Mouse (Mus musculus) heart, embryonic 10.5 days (tissue): ENCODE results near the gene Cnpy4. TPM values are rescaled to one million over a fixed set of nuclear protein-coding genes. Genes with fewer than 3 reads are reported as not detected.

ENCODE experiments used
- DNase-seq: peaks from one replicate; pipeline ENCODE4 v3.0.0-alpha.2; 2017; ENCODE audit warnings: low spot score
- H3K27ac ChIP-seq: fragments of 300-500 bp; sonication (generic); 2 replicates; pipeline ENCODE4 v1.5.1; 2016; ENCODE audit warnings: mild to moderate bottlenecking
- H3K27me3 ChIP-seq: fragments of 300-500 bp; sonication (generic); 2 replicates; pipeline ENCODE4 v1.6.1; 2016; ENCODE audit warnings: mild to moderate bottlenecking; ENCODE audit not compliant: poor library complexity, insufficient read depth, severe bottlenecking
- H3K36me3 ChIP-seq: fragments of 300-500 bp; sonication (generic); 2 replicates; pipeline ENCODE4 v1.6.1; 2016; ENCODE audit warnings: mild to moderate bottlenecking, moderate library complexity
- H3K4me1 ChIP-seq: fragments of 300-500 bp; sonication (generic); 2 replicates; pipeline ENCODE4 v1.6.1; 2016; ENCODE audit warnings: mild to moderate bottlenecking
- H3K4me3 ChIP-seq: fragments of 300-500 bp; sonication (generic); 2 replicates; pipeline ENCODE4 v1.5.1; 2016; ENCODE audit warnings: mild to moderate bottlenecking, moderate library complexity
- H3K9me3 ChIP-seq: fragments of 300-500 bp; sonication (generic); 2 replicates; pipeline ENCODE4 v1.6.1; 2016; ENCODE audit warnings: mild to moderate bottlenecking, moderate library complexity
- WGBS: fragments of 180-500 bp; shearing (Covaris S2); methylation state at CpG from one replicate; pipeline ENCODE4 v1.1.7; 2016; 5-methylcytosine and 5-hydroxymethylcytosine counted together
- polyA plus RNA-seq: library from polyadenylated mRNA; unstranded; fragments of >200 nt; fragmentation: Nextera tagmentation; extraction: Ambion mirVana; gene quantifications from 2 replicates; pipeline ENCODE4 v1.2.1, GENCODE M21; 2016

Gene Cnpy4
- 31.6 and 46.9 TPM in 2 replicates for polyA plus RNA-seq

GRCm38 (mm10) chr5:138186950-138187638 lies at the start of gene Cnpy4, which contains the start of gene Taf6:
TSS of gene Cnpy4 (plus strand) at chr5:138187485.
TSS of gene Taf6 (minus strand) at chr5:138187451.
- WGBS, result under 1% methylated on average over 31 of the region's 31 CpGs
- peak; percentile 91 for DNase-seq
- Histone ChIP-seq H3K36me3 (peaks cover 46% of the 10 kb centered on the region), H3K27ac (peak within 1 kb of the TSS; percentile 93), H3K4me1 (peaks cover 12% of the 10 kb centered on the region; the same call in 1 of the 2 replicates), H3K9me3 (no peaks in the 10 kb centered on the region), H3K27me3 (no peaks in the 10 kb centered on the region), H3K4me3 (peak within 1 kb of the TSS; percentile 73)

GRCm38 (mm10) chr5:138137935-138138549 lies 49.2 kb upstream of the Cnpy4 start:
- H3K36me3 ChIP-seq, result peaks cover 32% of the 10 kb centered on the region
- no peaks in the 10 kb centered on the region for H3K9me3 ChIP-seq
- no peaks in the 10 kb centered on the region for H3K4me1 ChIP-seq
- no peak overlapping the region for H3K27ac ChIP-seq
- H3K4me3 ChIP-seq, result no peak overlapping the region
- 60% methylated on average over 8 of the region's 8 CpGs for WGBS
- no peak for DNase-seq
- no peaks in the 10 kb centered on the region for H3K27me3 ChIP-seq

- peaks cover 32% of the 10 kb centered on the region for H3K36me3 ChIP-seq
- no peak overlapping the region for H3K4me3 ChIP-seq
- no peaks in the 10 kb centered on the region for H3K27me3 ChIP-seq
- no peak overlapping the region for H3K27ac ChIP-seq
- no peaks in the 10 kb centered on the region for H3K9me3 ChIP-seq
- no peaks in the 10 kb centered on the region for H3K4me1 ChIP-seq
- WGBS, result 81% methylated on average over 4 of the region's 4 CpGs
- no peak for DNase-seq
Measured at GRCm38 (mm10) chr5:138138585-138138984, 48.7 kb upstream of the Cnpy4 start.

- DNase-seq, result no peak
- Histone ChIP-seq H3K4me1 (no peaks in the 10 kb centered on the region), H3K27me3 (no peaks in the 10 kb centered on the region), H3K4me3 (peak overlapping the region; percentile 83), H3K36me3 (peaks cover 30% of the 10 kb centered on the region), H3K27ac (peak overlapping the region; percentile 96; the same call in 1 of the 2 replicates), H3K9me3 (no peaks in the 10 kb centered on the region)
- 76% methylated on average over 3 of the region's 3 CpGs for WGBS
Measured at GRCm38 (mm10) chr5:138154390-138154789, 32.9 kb upstream of the Cnpy4 start.

GRCm38 (mm10) chr5:138155443-138155976 lies 31.8 kb upstream of the Cnpy4 start, which contains the start of gene Zfp113:
TSS of gene Zfp113 (minus strand) at chr5:138155744.
- Histone ChIP-seq H3K27ac (peak within 1 kb of the TSS; percentile 96), H3K27me3 (no peaks in the 10 kb centered on the region), H3K36me3 (peaks cover 25% of the 10 kb centered on the region), H3K4me3 (peak within 1 kb of the TSS; percentile 83), H3K9me3 (no peaks in the 10 kb centered on the region), H3K4me1 (no peaks in the 10 kb centered on the region)
- WGBS, result under 1% methylated on average over 31 of the region's 31 CpGs
- peak; percentile 96 for DNase-seq

GRCm38 (mm10) chr5:138160224-138160762 lies 27.0 kb upstream of the Cnpy4 start:
- Histone ChIP-seq H3K27me3 (no peaks in the 10 kb centered on the region), H3K4me1 (peaks cover 7% of the 10 kb centered on the region), H3K4me3 (peak overlapping the region; percentile 76), H3K9me3 (no peaks in the 10 kb centered on the region), H3K36me3 (peaks cover 31% of the 10 kb centered on the region), H3K27ac (peak overlapping the region; percentile 90)
- no peak for DNase-seq
- WGBS, result 73% methylated on average over 7 of the region's 7 CpGs

- no peaks in the 10 kb centered on the region for H3K9me3 ChIP-seq
- no peaks in the 10 kb centered on the region for H3K27me3 ChIP-seq
- DNase-seq, result peak; percentile 97
- H3K36me3 ChIP-seq, result peaks cover 39% of the 10 kb centered on the region
- peaks cover 11% of the 10 kb centered on the region for H3K4me1 ChIP-seq
- H3K4me3 ChIP-seq, result peak within 1 kb of the TSS; percentile 76
- under 1% methylated on average over 42 of the region's 42 CpGs for WGBS
- peak within 1 kb of the TSS; percentile 90 for H3K27ac ChIP-seq
Measured at GRCm38 (mm10) chr5:138160842-138161665, 26.2 kb upstream of the Cnpy4 start, which contains the start of gene Cops6. TSS of gene Cops6 (plus strand) at chr5:138161071.

GRCm38 (mm10) chr5:138163046-138163445 lies 24.2 kb upstream of the Cnpy4 start:
- H3K4me1 ChIP-seq, result peaks cover 11% of the 10 kb centered on the region
- DNase-seq, result no peak
- no peaks in the 10 kb centered on the region for H3K27me3 ChIP-seq
- H3K4me3 ChIP-seq, result no peak overlapping the region
- H3K27ac ChIP-seq, result no peak overlapping the region
- WGBS, result 71% methylated on average over 6 of the region's 6 CpGs
- no peaks in the 10 kb centered on the region for H3K9me3 ChIP-seq
- H3K36me3 ChIP-seq, result peaks cover 59% of the 10 kb centered on the region

GRCm38 (mm10) chr5:138163610-138164009 lies 23.7 kb upstream of the Cnpy4 start:
- Histone ChIP-seq H3K27me3 (no peaks in the 10 kb centered on the region), H3K4me1 (peaks cover 11% of the 10 kb centered on the region), H3K9me3 (no peaks in the 10 kb centered on the region), H3K36me3 (peaks cover 64% of the 10 kb centered on the region), H3K27ac (no peak overlapping the region), H3K4me3 (no peak overlapping the region)
- DNase-seq, result no peak
- WGBS, result 76% methylated on average over 10 of the region's 10 CpGs

GRCm38 (mm10) chr5:138165594-138165993 lies 21.7 kb upstream of the Cnpy4 start:
- Histone ChIP-seq H3K36me3 (peaks cover 77% of the 10 kb centered on the region), H3K27me3 (no peaks in the 10 kb centered on the region), H3K9me3 (no peaks in the 10 kb centered on the region), H3K4me1 (peaks cover 16% of the 10 kb centered on the region), H3K27ac (no peak overlapping the region; the same call in 1 of the 2 replicates), H3K4me3 (no peak overlapping the region)
- 83% methylated on average over 8 of the region's 8 CpGs for WGBS
- DNase-seq, result no peak

- Histone ChIP-seq H3K4me1 (peaks cover 16% of the 10 kb centered on the region), H3K36me3 (peaks cover 65% of the 10 kb centered on the region), H3K27ac (peak overlapping the region; percentile 93), H3K27me3 (no peaks in the 10 kb centered on the region), H3K4me3 (peak overlapping the region; percentile 85), H3K9me3 (no peaks in the 10 kb centered on the region)
- under 1% methylated on average over 47 of the region's 47 CpGs for WGBS
- peak; percentile 99 for DNase-seq
Measured at GRCm38 (mm10) chr5:138170936-138171561, 16.2 kb upstream of the Cnpy4 start.
